In the genomic region with DNA sequence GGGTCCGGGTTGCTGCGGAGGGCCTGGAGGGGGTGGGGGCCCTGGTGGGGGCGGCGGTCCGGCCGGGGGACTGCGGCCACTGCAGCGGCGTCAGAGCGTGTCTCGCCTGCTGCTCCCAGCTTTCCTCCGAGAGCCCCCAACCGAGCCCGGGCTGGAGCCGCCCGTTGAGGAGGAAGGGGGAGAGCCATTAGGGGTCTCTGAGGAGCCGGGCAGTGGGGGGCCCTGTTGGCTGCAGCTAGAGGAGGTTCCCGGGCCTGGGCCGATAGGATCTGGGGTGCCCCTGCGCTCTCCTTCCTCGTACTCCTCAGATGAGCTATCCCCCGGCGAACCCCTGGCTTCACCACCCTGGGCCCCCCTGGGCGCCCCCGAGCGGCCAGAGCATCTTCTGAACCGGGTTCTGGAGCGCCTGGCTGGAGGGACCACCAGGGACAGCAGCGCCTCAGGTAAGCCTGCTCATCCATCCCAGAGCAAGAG, we compare ENCODE assay signal across 8 mouse cellular contexts. TPM values are rescaled to one million over a fixed set of nuclear protein-coding genes. Genes with fewer than 3 reads are reported as not detected.
A peak's percentile ranks its signal among the peaks of the same experiment; 100 is the strongest.
DNase-seq lines count a peak whose midpoint lies in the region; ATAC-seq and TF ChIP-seq lines count a peak whose summit lies in the region.

No protein-coding gene starts in this region.

- peaks cover 2% of the 10 kb centered on the region; the same call in 1 of the 2 replicates for H3K4me1 ChIP-seq in liver, adult 2 months (ENCODE audit: control insufficient read depth, insufficient read depth, low read length)
- H3K4me1 ChIP-seq in heart, postnatal 0 days (ENCODE audit: control insufficient read depth, insufficient read depth), result peaks cover 11% of the 10 kb centered on the region; the same call in 1 of the 2 replicates

- no peaks in the 10 kb centered on the region for H3K79me2 ChIP-seq in liver, adult 2 months (ENCODE audit: control insufficient read depth, insufficient read depth, low read length)

- peak; percentile 47 for DNase-seq in cerebellum, adult 11 months
- no peak for DNase-seq in cerebellum, postnatal 4 days (ENCODE audit: low spot score in 2 of 2)
- DNase-seq in liver, adult 2 months (ENCODE audit: extremely low read depth, low read depth, low spot score), result no peak
- DNase-seq in liver, result no peak
- no peak for DNase-seq in heart, postnatal 0 days (ENCODE audit: low spot score)
- DNase-seq in mesoderm, embryonic 11.5 days (ENCODE audit: low read depth, low spot score), result peak; percentile 19
- DNase-seq in thymus, postnatal 0 days (ENCODE audit: low spot score), result peak; percentile 27
- no peak for DNase-seq in urinary bladder, postnatal 10 days (ENCODE audit: low spot score)

- H3K36me3 ChIP-seq in liver, adult 2 months (ENCODE audit: control insufficient read depth, insufficient read depth, low read length), result peaks cover 17% of the 10 kb centered on the region
- H3K36me3 ChIP-seq in heart, postnatal 0 days (replicated peaks; ENCODE audit: control insufficient read depth, insufficient read depth, low read length), result peaks cover 12% of the 10 kb centered on the region

- H3K9me3 ChIP-seq in heart, postnatal 0 days (replicated peaks; ENCODE audit: control insufficient read depth, low read length), result no peaks in the 10 kb centered on the region

- 17% methylated on average over 26 of the region's 29 CpGs for WGBS in liver, adult 2 months
- WGBS in heart, postnatal 0 days, result 4% methylated on average over 27 of the region's 29 CpGs

- no peak for TF ChIP-seq EP300 in heart, postnatal 0 days (IDR thresholded peaks at IDR 0.05; ENCODE audit: low read depth)

- H3K9ac ChIP-seq in liver, adult 2 months (ENCODE audit: low read depth, low read length), result no peak overlapping the region
- H3K9ac ChIP-seq in heart, postnatal 0 days (replicated peaks; ENCODE audit: low read depth, low read length), result peak overlapping the region; percentile 62

- H3K4me2 ChIP-seq in heart, postnatal 0 days (ENCODE audit: low read depth, low read length), result peak overlapping the region; percentile 99

- no peak for TF ChIP-seq POLR2A in liver, adult 2 months (IDR thresholded peaks at IDR 0.05; ENCODE audit: extremely low read depth, insufficient read depth, low read length)

- no peak for TF ChIP-seq CTCF in liver, adult 2 months (IDR thresholded peaks at IDR 0.05; ENCODE audit: low read depth, low read length)
- no peak for TF ChIP-seq CTCF in heart, postnatal 0 days (IDR thresholded peaks at IDR 0.05; ENCODE audit: low read depth)

- H3K4me3 ChIP-seq in liver, adult 2 months (ENCODE audit: insufficient read depth, low read depth, low read length), result peak overlapping the region; percentile 92; the same call in 1 of the 2 replicates
- H3K4me3 ChIP-seq in heart, postnatal 0 days (ENCODE audit: low read depth, low read length), result peak overlapping the region; percentile 72

- ATAC-seq in heart, postnatal 0 days (ENCODE audit: insufficient read depth, low read depth), result peak; percentile 10

- no peak overlapping the region for H3K27ac ChIP-seq in liver, adult 2 months (replicated peaks; ENCODE audit: insufficient read depth, low read depth, low read length)
- H3K27ac ChIP-seq in heart, postnatal 0 days (ENCODE audit: low read depth), result no peak overlapping the region

- H3K27me3 ChIP-seq in liver, adult 2 months (ENCODE audit: control insufficient read depth, insufficient read depth, low read length), result peaks cover 2% of the 10 kb centered on the region; the same call in 1 of the 2 replicates
- H3K27me3 ChIP-seq in heart, postnatal 0 days (ENCODE audit: control insufficient read depth, insufficient read depth, low read length), result peaks cover 8% of the 10 kb centered on the region; the same call in 1 of the 2 replicates

RNA-seq across cellular contexts. Expression of gene Rapgefl1, which starts 0.7 kb away (rescaled TPM):
- total RNA-seq in liver, adult 2 months (2014; rRNA removed), result 0.13 and 0.18 TPM in 2 replicates
- 1.4 and 1.9 TPM in 2 replicates for polyA plus RNA-seq in liver, adult 2 months (2012; rRNA removed)
- 0.77 and 0.80 TPM in 2 replicates for total RNA-seq in heart, postnatal 0 days (2014; rRNA removed; ENCODE audit: low replicate concordance)
- polyA plus RNA-seq in heart, postnatal 0 days (2015; fragmentation: Nextera tagmentation; extraction: Ambion mirVana), result 0.41 and 0.55 TPM in 2 replicates
- 0.86 and 1.1 TPM in 2 replicates for polyA plus RNA-seq in thymus, postnatal 0 days (2015; fragmentation: Nextera tagmentation; extraction: Ambion mirVana)

RNA-seq across cellular contexts. Expression of gene Wipf2, which starts 26.2 kb away (rescaled TPM):
- total RNA-seq in liver, adult 2 months (2014; rRNA removed), result 1.5 and 1.9 TPM in 2 replicates
- polyA plus RNA-seq in liver, adult 2 months (2012; rRNA removed), result 3.1 TPM in 2 replicates
- 3.4 and 6.2 TPM in 2 replicates for total RNA-seq in heart, postnatal 0 days (2014; rRNA removed; ENCODE audit: low replicate concordance)
- polyA plus RNA-seq in heart, postnatal 0 days (2015; fragmentation: Nextera tagmentation; extraction: Ambion mirVana), result 1.5 and 1.8 TPM in 2 replicates
- 5.6 and 7.5 TPM in 2 replicates for polyA plus RNA-seq in thymus, postnatal 0 days (2015; fragmentation: Nextera tagmentation; extraction: Ambion mirVana)

RNA-seq across cellular contexts. Expression of gene Casc3, which starts 32.6 kb away (rescaled TPM):
- total RNA-seq in liver, adult 2 months (2014; rRNA removed), result 3.6 and 6.6 TPM in 2 replicates
- 11.2 and 12.5 TPM in 2 replicates for polyA plus RNA-seq in liver, adult 2 months (2012; rRNA removed)
- 6.8 and 9.7 TPM in 2 replicates for total RNA-seq in heart, postnatal 0 days (2014; rRNA removed; ENCODE audit: low replicate concordance)
- polyA plus RNA-seq in heart, postnatal 0 days (2015; fragmentation: Nextera tagmentation; extraction: Ambion mirVana), result 11.6 and 11.9 TPM in 2 replicates
- 21.8 and 23.8 TPM in 2 replicates for polyA plus RNA-seq in thymus, postnatal 0 days (2015; fragmentation: Nextera tagmentation; extraction: Ambion mirVana)

RNA-seq across cellular contexts. Expression of gene Msl1, which starts 42.0 kb away (rescaled TPM):
- total RNA-seq in liver, adult 2 months (2014; rRNA removed), result 15.5 and 17.7 TPM in 2 replicates
- 17.0 and 17.2 TPM in 2 replicates for polyA plus RNA-seq in liver, adult 2 months (2012; rRNA removed)
- total RNA-seq in heart, postnatal 0 days (2014; rRNA removed; ENCODE audit: low replicate concordance), result 47.4 and 54.6 TPM in 2 replicates
- 11.3 and 12.6 TPM in 2 replicates for polyA plus RNA-seq in heart, postnatal 0 days (2015; fragmentation: Nextera tagmentation; extraction: Ambion mirVana)
- polyA plus RNA-seq in thymus, postnatal 0 days (2015; fragmentation: Nextera tagmentation; extraction: Ambion mirVana), result 14.4 and 20.4 TPM in 2 replicates

Comparison
In these comparisons a context has a peak if more than half of its experiments do, and no peak if none do; other contexts are left out.
1. DNase-seq: peak in cerebellum, adult 11 months (single experiment), mesoderm, embryonic 11.5 days (single experiment) and thymus, postnatal 0 days (single experiment); none in cerebellum, postnatal 4 days (0 of 2), liver, adult 2 months (single experiment), liver (single experiment), heart, postnatal 0 days (single experiment) and urinary bladder, postnatal 10 days (single experiment).